Mouse (Mus musculus): ENCODE data around the gene Elob.

The Elob gene

DNA sequence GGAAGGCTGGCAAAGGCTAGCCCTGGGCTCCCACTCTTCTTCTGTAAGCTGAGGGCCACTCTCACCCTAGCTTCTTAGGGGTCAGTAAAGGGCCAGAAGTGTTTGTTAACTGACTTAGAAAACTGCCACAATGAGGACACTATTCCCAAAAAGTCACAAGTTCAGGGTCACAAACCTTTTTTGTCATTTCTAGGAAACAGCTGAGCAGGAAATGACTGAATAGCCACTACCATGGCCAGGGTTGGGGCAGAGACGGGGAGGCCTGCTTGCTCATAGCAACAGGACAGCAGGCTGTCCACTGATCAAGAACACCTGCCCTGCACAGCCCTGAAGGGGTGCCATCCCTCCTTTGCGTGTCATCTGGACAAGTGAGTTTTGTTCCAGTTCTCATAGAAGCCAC, 51.8 kb downstream of the Elob start:
- no peak for DNase-seq

DNA sequence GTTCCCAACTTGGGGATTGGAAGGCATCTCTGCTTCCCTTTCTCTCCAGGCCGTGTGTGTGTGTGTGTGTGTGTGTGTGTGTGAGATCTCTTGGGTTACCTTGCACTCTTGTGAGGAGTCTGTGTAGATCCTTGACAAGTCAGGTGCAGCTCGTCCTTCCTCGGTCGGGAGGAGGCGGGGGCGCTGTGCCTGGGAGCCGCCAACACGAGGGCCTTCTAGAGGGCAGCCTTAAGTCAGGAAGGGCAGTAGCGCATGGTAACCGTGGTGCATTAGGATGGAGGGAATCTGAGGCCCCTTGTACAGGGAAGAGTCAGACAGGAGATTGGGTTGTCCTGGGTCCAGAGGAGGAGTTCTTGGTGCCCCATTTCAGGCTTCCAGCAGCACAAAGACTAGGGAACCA, 52.7 kb downstream of the Elob start:
- no peak for DNase-seq
